Mouse (Mus musculus): ENCODE data around the gene Abcc2. TPM values are rescaled to one million over a fixed set of nuclear protein-coding genes. Genes with fewer than 3 reads are reported as not detected.

Abcc2 gene
- polyA plus RNA-seq, 1 experiment from 2014 or later: not detected

GRCm38 (mm10) chr19:43777308-43777707 is 4.7 kb upstream of the Abcc2 start:
- Histone ChIP-seq H3K27ac (ENCODE audit: low read depth) (no peak overlapping the region), H3K4me1 (ENCODE audit: insufficient read depth) (no peaks in the 10 kb centered on the region), H3K36me3 (ENCODE audit: insufficient read depth) (no peaks in the 10 kb centered on the region), H3K9me3 (ENCODE audit: low read depth, low read length) (no peaks in the 10 kb centered on the region), H3K9ac (no peak overlapping the region), H3K4me2 (no peak overlapping the region), H3K4me3 (ENCODE audit: low read depth, low read length) (no peak overlapping the region), H3K27me3 (ENCODE audit: insufficient read depth, low read length) (no peaks in the 10 kb centered on the region)
- no peak for TF ChIP-seq CTCF (IDR thresholded peaks at IDR 0.05; ENCODE audit: low read depth)
- DNase-seq (no peak), ATAC-seq (ENCODE audit: insufficient read depth) (no peak)
- 60% methylated on average over 2 of the region's 2 CpGs for WGBS

- Histone ChIP-seq H3K27ac (ENCODE audit: low read depth) (no peak overlapping the region), H3K27me3 (ENCODE audit: insufficient read depth, low read length) (no peaks in the 10 kb centered on the region), H3K4me1 (ENCODE audit: insufficient read depth) (no peaks in the 10 kb centered on the region), H3K4me3 (ENCODE audit: low read depth, low read length) (no peak overlapping the region), H3K4me2 (no peak overlapping the region), H3K9me3 (ENCODE audit: low read depth, low read length) (no peaks in the 10 kb centered on the region), H3K36me3 (ENCODE audit: insufficient read depth) (no peaks in the 10 kb centered on the region), H3K9ac (no peak overlapping the region)
- ATAC-seq (ENCODE audit: insufficient read depth) (no peak), DNase-seq (no peak)
- WGBS: 62% methylated on average over 5 of the region's 5 CpGs
- TF ChIP-seq CTCF (IDR thresholded peaks at IDR 0.05; ENCODE audit: low read depth): no peak
These were observed 1.6 kb upstream of the Abcc2 start for GRCm38 (mm10) chr19:43780391-43780790.

GRCm38 (mm10) chr19:43784761-43785160 is 2.8 kb downstream of the Abcc2 start:
- ATAC-seq (ENCODE audit: insufficient read depth): no peak
- Histone ChIP-seq H3K27me3 (ENCODE audit: insufficient read depth, low read length) (no peaks in the 10 kb centered on the region), H3K9ac (no peak overlapping the region), H3K4me3 (ENCODE audit: low read depth, low read length) (no peak overlapping the region), H3K36me3 (ENCODE audit: insufficient read depth) (no peaks in the 10 kb centered on the region), H3K27ac (ENCODE audit: low read depth) (no peak overlapping the region), H3K4me1 (ENCODE audit: insufficient read depth) (no peaks in the 10 kb centered on the region), H3K4me2 (no peak overlapping the region), H3K9me3 (ENCODE audit: low read depth, low read length) (no peaks in the 10 kb centered on the region)
- DNase-seq: no peak
- no peak for TF ChIP-seq CTCF (IDR thresholded peaks at IDR 0.05; ENCODE audit: low read depth)
- WGBS: 71% methylated on average over 8 of the region's 8 CpGs

GRCm38 (mm10) chr19:43786249-43787026 is 4.4 kb downstream of the Abcc2 start:
- DNase-seq (no peak), ATAC-seq (ENCODE audit: insufficient read depth) (no peak)
- Histone ChIP-seq H3K36me3 (ENCODE audit: insufficient read depth) (no peaks in the 10 kb centered on the region), H3K9me3 (ENCODE audit: low read depth, low read length) (no peaks in the 10 kb centered on the region), H3K4me1 (ENCODE audit: insufficient read depth) (no peaks in the 10 kb centered on the region), H3K4me2 (no peak overlapping the region), H3K27ac (ENCODE audit: low read depth) (no peak overlapping the region), H3K4me3 (ENCODE audit: low read depth, low read length) (no peak overlapping the region), H3K9ac (no peak overlapping the region), H3K27me3 (ENCODE audit: insufficient read depth, low read length) (no peaks in the 10 kb centered on the region)
- TF ChIP-seq CTCF (IDR thresholded peaks at IDR 0.05; ENCODE audit: low read depth): no peak
- WGBS: 69% methylated on average over 13 of the region's 13 CpGs

- no peaks in the 10 kb centered on the region for H3K9me3 ChIP-seq (ENCODE audit: low read depth, low read length)
- 72% methylated on average over 7 of the region's 7 CpGs for WGBS
- no peak overlapping the region for H3K4me2 ChIP-seq
- no peaks in the 10 kb centered on the region for H3K4me1 ChIP-seq (ENCODE audit: insufficient read depth)
- no peak overlapping the region for H3K27ac ChIP-seq (ENCODE audit: low read depth)
- H3K4me3 ChIP-seq (ENCODE audit: low read depth, low read length): no peak overlapping the region
- H3K9ac ChIP-seq: no peak overlapping the region
- no peaks in the 10 kb centered on the region for H3K27me3 ChIP-seq (ENCODE audit: insufficient read depth, low read length)
- ATAC-seq (ENCODE audit: insufficient read depth): no peak
- H3K36me3 ChIP-seq (ENCODE audit: insufficient read depth): no peaks in the 10 kb centered on the region
- DNase-seq: no peak
- TF ChIP-seq CTCF (IDR thresholded peaks at IDR 0.05; ENCODE audit: low read depth): no peak
These were observed 7.8 kb downstream of the Abcc2 start for GRCm38 (mm10) chr19:43789817-43790216.

GRCm38 (mm10) chr19:43792537-43792936 is 10.5 kb downstream of the Abcc2 start:
- no peak overlapping the region for H3K4me3 ChIP-seq (ENCODE audit: low read depth, low read length)
- DNase-seq: no peak
- no peaks in the 10 kb centered on the region for H3K9me3 ChIP-seq (ENCODE audit: low read depth, low read length)
- H3K27me3 ChIP-seq (ENCODE audit: insufficient read depth, low read length): no peaks in the 10 kb centered on the region
- H3K27ac ChIP-seq (ENCODE audit: low read depth): no peak overlapping the region
- WGBS: 90% methylated on average over 4 of the region's 4 CpGs
- H3K9ac ChIP-seq: no peak overlapping the region
- no peak for TF ChIP-seq CTCF (IDR thresholded peaks at IDR 0.05; ENCODE audit: low read depth)
- no peak for ATAC-seq (ENCODE audit: insufficient read depth)
- H3K4me2 ChIP-seq: no peak overlapping the region
- no peaks in the 10 kb centered on the region for H3K4me1 ChIP-seq (ENCODE audit: insufficient read depth)
- no peaks in the 10 kb centered on the region for H3K36me3 ChIP-seq (ENCODE audit: insufficient read depth)

GRCm38 (mm10) chr19:43793951-43794350 is 12.0 kb downstream of the Abcc2 start:
- Histone ChIP-seq H3K4me2 (no peak overlapping the region), H3K4me3 (ENCODE audit: low read depth, low read length) (no peak overlapping the region), H3K4me1 (ENCODE audit: insufficient read depth) (no peaks in the 10 kb centered on the region), H3K9ac (no peak overlapping the region), H3K27me3 (ENCODE audit: insufficient read depth, low read length) (no peaks in the 10 kb centered on the region), H3K36me3 (ENCODE audit: insufficient read depth) (no peaks in the 10 kb centered on the region), H3K27ac (ENCODE audit: low read depth) (no peak overlapping the region), H3K9me3 (ENCODE audit: low read depth, low read length) (no peaks in the 10 kb centered on the region)
- TF ChIP-seq CTCF (IDR thresholded peaks at IDR 0.05; ENCODE audit: low read depth): no peak
- DNase-seq (no peak), ATAC-seq (ENCODE audit: insufficient read depth) (no peak)
- 86% methylated on average over 1 of the region's 1 CpGs for WGBS
